Mouse (Mus musculus) heart, adult 18-20 months (tissue): ENCODE data around the gene Snph. TPM values are rescaled to one million over a fixed set of nuclear protein-coding genes. Genes with fewer than 3 reads are reported as not detected.
A peak's percentile ranks its signal among the peaks of the same experiment; 100 is the strongest.

Experiments used
- DNase-seq, 2 experiments: peaks; one replicate each; pipeline ENCODE4 v3.0.0; 2021 to 2022; ENCODE audit warnings: mixed read lengths in 1 of 2
- total RNA-seq, 2 experiments: library from RNA; stranded (reverse); gene quantifications; 2 replicates each; pipeline ENCODE4 v1.2.3; 2021

Snph gene
- total RNA-seq, 2 experiments from 2014 or later, result 4.7 to 4.9 TPM

- DNase-seq, result peak; percentile 98
Measured at GRCm38 (mm10) chr2:151542323-151543062, 89.9 kb downstream of the Snph start, which contains the start of gene Fkbp1a. Gene Fkbp1a (plus strand): TSS chr2:151542483.

Other genes starting within 250 kb of the Snph start
- not detected for gene 4921509C19Rik, start 156.4 kb downstream of the Snph start, total RNA-seq
- gene Nsfl1c, start 138.4 kb downstream of the Snph start, total RNA-seq, result 10 to 100 TPM; 79.4 to 84.5 TPM
- 100 to 1,000 TPM; 200 to 226 TPM for gene Fkbp1a, start 90.1 kb downstream of the Snph start, total RNA-seq
- gene Sdcbp2, start 60.0 kb downstream of the Snph start, total RNA-seq, result 1 to 10 TPM; 2.8 to 2.9 TPM
- not detected for gene Rad21l, start 35.9 kb upstream of the Snph start, total RNA-seq
- 1 to 10 TPM; 6.5 to 7.2 TPM for gene Tmem74b, start 69.4 kb upstream of the Snph start, total RNA-seq
- gene Psmf1, start 111.6 kb upstream of the Snph start, total RNA-seq, result 10 to 100 TPM; 21.1 to 26.3 TPM
- gene Rspo4, start 210.3 kb upstream of the Snph start, total RNA-seq, result not detected